Mouse (Mus musculus): ENCODE data around the gene Arsb.

The Arsb gene

GRCm38 (mm10) chr13:93839721-93840120 lies 68.3 kb downstream of the Arsb start:
- Histone ChIP-seq H3K9me3 (ENCODE audit: low read length) (no peaks in the 10 kb centered on the region; the same call in 1 of the 2 replicates), H3K4me3 (replicated peaks; ENCODE audit: low read length) (no peak overlapping the region), H3K27me3 (ENCODE audit: insufficient read depth, low read length) (no peaks in the 10 kb centered on the region), H3K36me3 (ENCODE audit: insufficient read depth, low read length) (no peaks in the 10 kb centered on the region), H3K4me1 (replicated peaks; ENCODE audit: low read depth, low read length) (no peaks in the 10 kb centered on the region)
- TF ChIP-seq CTCF (conservative IDR thresholded peaks at IDR 0.05; ENCODE audit: low read length) (no peak), POU5F1 (IDR thresholded peaks at IDR 0.05; ENCODE audit: borderline replicate concordance, low read length) (no peak)

GRCm38 (mm10) chr13:93840146-93840545 lies 68.7 kb downstream of the Arsb start:
- TF ChIP-seq NANOG (IDR thresholded peaks at IDR 0.05; ENCODE audit: borderline replicate concordance, low read length) (no peak), CTCF (conservative IDR thresholded peaks at IDR 0.05; ENCODE audit: low read length) (no peak), POU5F1 (IDR thresholded peaks at IDR 0.05; ENCODE audit: borderline replicate concordance, low read length) (no peak)
- Histone ChIP-seq H3K9me3 (ENCODE audit: low read length) (no peaks in the 10 kb centered on the region; the same call in 1 of the 2 replicates), H3K4me1 (replicated peaks; ENCODE audit: low read depth, low read length) (no peaks in the 10 kb centered on the region), H3K36me3 (ENCODE audit: insufficient read depth, low read length) (no peaks in the 10 kb centered on the region), H3K27me3 (ENCODE audit: insufficient read depth, low read length) (no peaks in the 10 kb centered on the region), H3K4me3 (replicated peaks; ENCODE audit: low read length) (no peak overlapping the region)

GRCm38 (mm10) chr13:93846831-93847518 lies 75.5 kb downstream of the Arsb start:
- no peaks in the 10 kb centered on the region for H3K9me3 ChIP-seq (ENCODE audit: low read length)
- H3K4me1 ChIP-seq (replicated peaks; ENCODE audit: low read depth, low read length) = no peaks in the 10 kb centered on the region
- no peak overlapping the region for H3K4me3 ChIP-seq (replicated peaks; ENCODE audit: low read length)
- TF ChIP-seq POU5F1 (IDR thresholded peaks at IDR 0.05; ENCODE audit: borderline replicate concordance, low read length) = no peak
- no peak for TF ChIP-seq NANOG (IDR thresholded peaks at IDR 0.05; ENCODE audit: borderline replicate concordance, low read length)
- TF ChIP-seq CTCF (conservative IDR thresholded peaks at IDR 0.05; ENCODE audit: low read length) = no peak
- H3K27me3 ChIP-seq (ENCODE audit: insufficient read depth, low read length) = no peaks in the 10 kb centered on the region
- no peaks in the 10 kb centered on the region for H3K36me3 ChIP-seq (ENCODE audit: insufficient read depth, low read length)

DNA sequence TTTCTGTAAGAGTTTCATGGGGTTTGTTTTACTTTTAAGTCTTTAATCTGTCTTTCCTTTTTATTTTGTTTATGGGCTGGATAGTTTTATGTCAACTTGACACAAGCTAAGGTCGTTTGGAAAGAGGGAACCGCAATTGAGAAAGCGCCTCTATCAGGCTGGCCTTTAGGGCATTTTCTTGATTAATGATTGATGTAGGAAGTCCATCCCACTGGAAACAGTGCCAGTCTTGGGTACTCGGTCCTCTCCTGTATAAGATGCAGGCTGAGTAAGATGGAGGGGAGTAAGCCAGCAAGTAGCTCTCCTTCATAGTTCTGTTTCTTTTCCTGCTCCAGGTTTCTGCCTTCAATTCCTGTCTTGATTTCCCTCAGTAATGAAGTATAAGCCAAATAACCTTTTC lies 76.2 kb downstream of the Arsb start:
- H3K4me3 ChIP-seq (replicated peaks; ENCODE audit: low read length) = no peak overlapping the region
- no peaks in the 10 kb centered on the region for H3K4me1 ChIP-seq (replicated peaks; ENCODE audit: low read depth, low read length)
- H3K27me3 ChIP-seq (ENCODE audit: insufficient read depth, low read length) = no peaks in the 10 kb centered on the region
- no peaks in the 10 kb centered on the region for H3K36me3 ChIP-seq (ENCODE audit: insufficient read depth, low read length)
- TF ChIP-seq NANOG (IDR thresholded peaks at IDR 0.05; ENCODE audit: borderline replicate concordance, low read length) = no peak
- TF ChIP-seq POU5F1 (IDR thresholded peaks at IDR 0.05; ENCODE audit: borderline replicate concordance, low read length) = no peak
- TF ChIP-seq CTCF (conservative IDR thresholded peaks at IDR 0.05; ENCODE audit: low read length) = no peak
- H3K9me3 ChIP-seq (ENCODE audit: low read length) = no peaks in the 10 kb centered on the region

DNA sequence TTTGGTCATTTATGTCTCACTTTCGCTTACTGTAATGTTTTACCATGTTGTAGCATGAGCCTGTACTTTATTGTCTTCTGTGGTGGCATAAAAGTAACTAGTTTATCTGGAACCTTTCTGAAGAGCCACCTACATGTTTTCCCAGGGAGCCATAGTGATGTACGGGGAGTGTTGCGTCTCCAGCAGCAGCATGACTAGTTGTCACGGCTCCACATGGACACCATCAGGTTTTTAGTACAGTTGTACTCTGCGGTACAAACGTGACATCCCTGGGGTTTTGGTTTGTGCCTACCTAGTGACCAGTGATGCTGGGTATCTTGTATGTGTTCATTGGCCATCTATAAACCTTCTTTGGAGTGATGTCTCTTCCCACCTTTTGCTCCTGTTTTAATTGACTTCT lies 77.2 kb downstream of the Arsb start:
- Histone ChIP-seq H3K27me3 (ENCODE audit: insufficient read depth, low read length) (no peaks in the 10 kb centered on the region), H3K4me3 (replicated peaks; ENCODE audit: low read length) (no peak overlapping the region), H3K9me3 (ENCODE audit: low read length) (no peaks in the 10 kb centered on the region), H3K4me1 (replicated peaks; ENCODE audit: low read depth, low read length) (no peaks in the 10 kb centered on the region), H3K36me3 (ENCODE audit: insufficient read depth, low read length) (no peaks in the 10 kb centered on the region)
- TF ChIP-seq POU5F1 (IDR thresholded peaks at IDR 0.05; ENCODE audit: borderline replicate concordance, low read length) (no peak), NANOG (IDR thresholded peaks at IDR 0.05; ENCODE audit: borderline replicate concordance, low read length) (no peak), CTCF (conservative IDR thresholded peaks at IDR 0.05; ENCODE audit: low read length) (no peak)

DNA sequence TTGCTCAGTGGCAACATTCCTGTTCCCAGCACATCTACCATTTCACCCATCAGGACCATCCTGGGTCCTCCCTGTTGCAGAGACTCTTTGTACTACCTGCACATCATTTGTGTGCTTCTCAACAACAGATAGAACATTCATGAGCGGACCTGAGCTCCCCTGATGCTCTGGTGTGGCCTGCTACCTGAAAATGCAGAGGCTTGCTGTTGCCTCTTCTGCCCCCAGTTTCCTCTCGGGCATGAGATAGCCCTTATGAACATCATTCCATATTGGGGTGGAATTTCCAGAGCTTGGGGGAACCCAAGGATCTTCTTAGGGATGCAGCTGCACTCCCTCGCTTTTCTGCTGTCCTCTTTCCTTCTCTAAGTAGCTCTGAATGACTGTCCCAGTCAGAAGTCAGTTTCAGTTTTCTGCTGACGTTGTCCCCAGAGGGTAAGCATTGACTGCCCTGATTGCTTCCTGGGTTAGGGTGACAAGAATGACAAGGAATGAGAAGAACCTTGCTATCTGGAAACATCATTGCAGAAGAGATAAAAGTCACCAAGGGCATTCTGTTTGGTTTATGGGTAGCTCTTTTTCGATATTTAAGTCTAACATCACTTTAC lies 78.4 kb downstream of the Arsb start:
- H3K9me3 ChIP-seq (ENCODE audit: low read length) = no peaks in the 10 kb centered on the region
- H3K36me3 ChIP-seq (ENCODE audit: insufficient read depth, low read length) = no peaks in the 10 kb centered on the region
- no peaks in the 10 kb centered on the region for H3K27me3 ChIP-seq (ENCODE audit: insufficient read depth, low read length)
- no peak overlapping the region for H3K4me3 ChIP-seq (replicated peaks; ENCODE audit: low read length)
- TF ChIP-seq CTCF (conservative IDR thresholded peaks at IDR 0.05; ENCODE audit: low read length) = no peak
- TF ChIP-seq NANOG (IDR thresholded peaks at IDR 0.05; ENCODE audit: borderline replicate concordance, low read length) = no peak
- TF ChIP-seq POU5F1 (IDR thresholded peaks at IDR 0.05; ENCODE audit: borderline replicate concordance, low read length) = no peak
- no peaks in the 10 kb centered on the region for H3K4me1 ChIP-seq (replicated peaks; ENCODE audit: low read depth, low read length)

- no peaks in the 10 kb centered on the region for H3K4me1 ChIP-seq (replicated peaks; ENCODE audit: low read depth, low read length)
- TF ChIP-seq POU5F1 (IDR thresholded peaks at IDR 0.05; ENCODE audit: borderline replicate concordance, low read length) (no peak), NANOG (IDR thresholded peaks at IDR 0.05; ENCODE audit: borderline replicate concordance, low read length) (no peak), CTCF (conservative IDR thresholded peaks at IDR 0.05; ENCODE audit: low read length) (no peak)
- H3K27me3 ChIP-seq (ENCODE audit: insufficient read depth, low read length) = no peaks in the 10 kb centered on the region
- H3K36me3 ChIP-seq (ENCODE audit: insufficient read depth, low read length) = no peaks in the 10 kb centered on the region
- H3K4me3 ChIP-seq (replicated peaks; ENCODE audit: low read length) = no peak overlapping the region
- H3K9me3 ChIP-seq (ENCODE audit: low read length) = no peaks in the 10 kb centered on the region
Observed at GRCm38 (mm10) chr13:93850674-93851073, 79.2 kb downstream of the Arsb start.

GRCm38 (mm10) chr13:93852419-93853138 lies 81.1 kb downstream of the Arsb start:
- H3K4me1 ChIP-seq (replicated peaks; ENCODE audit: low read depth, low read length) = no peaks in the 10 kb centered on the region
- no peaks in the 10 kb centered on the region for H3K36me3 ChIP-seq (ENCODE audit: insufficient read depth, low read length)
- no peaks in the 10 kb centered on the region for H3K9me3 ChIP-seq (ENCODE audit: low read length)
- H3K27me3 ChIP-seq (ENCODE audit: insufficient read depth, low read length) = no peaks in the 10 kb centered on the region
- H3K4me3 ChIP-seq (replicated peaks; ENCODE audit: low read length) = no peak overlapping the region
- TF ChIP-seq NANOG (IDR thresholded peaks at IDR 0.05; ENCODE audit: borderline replicate concordance, low read length) (no peak), CTCF (conservative IDR thresholded peaks at IDR 0.05; ENCODE audit: low read length) (no peak), POU5F1 (IDR thresholded peaks at IDR 0.05; ENCODE audit: borderline replicate concordance, low read length) (no peak)
